Mouse (Mus musculus) myocyte (in vitro differentiated cells): Measurements from ENCODE around the gene Atp8b2.

Source experiments
- CEBPB ChIP-seq: IDR thresholded peaks from 2 replicates; pipeline ENCODE4 v1.6.1; 2011; ENCODE audit warnings: mild to moderate bottlenecking, moderate library complexity; ENCODE audit not compliant: poor library complexity, insufficient read depth, severe bottlenecking
- E2F4 ChIP-seq: IDR thresholded peaks from one replicate; pipeline ENCODE4 v1.6.1; 2011; ENCODE audit warnings: mild to moderate bottlenecking, control low read depth, moderate library complexity; ENCODE audit not compliant: insufficient read depth
- MAX ChIP-seq: IDR thresholded peaks from one replicate; pipeline ENCODE4 v1.6.1; 2011; ENCODE audit warnings: low read depth, mild to moderate bottlenecking, control low read depth
- MYOD1 ChIP-seq, 3 experiments: IDR thresholded peaks; one replicate each; pipeline ENCODE4 v1.6.1; 2011; ENCODE audit warnings: control low read depth in 2 of 3, low read depth in 2 of 3, mild to moderate bottlenecking in 2 of 3, moderate library complexity in 1 of 3; ENCODE audit not compliant: insufficient read length in 2 of 3, control insufficient read depth in 1 of 3
- MYOG ChIP-seq, 3 experiments: IDR thresholded peaks; one replicate each; pipeline ENCODE4 v1.6.1; 2011; ENCODE audit warnings: control low read depth in 2 of 3, low read depth in 2 of 3, mild to moderate bottlenecking in 2 of 3; ENCODE audit not compliant: insufficient read length in 2 of 3, control insufficient read depth in 1 of 3, insufficient read depth in 1 of 3
- POLR2A ChIP-seq: IDR thresholded peaks from one replicate; pipeline ENCODE4 v1.6.1; 2011; ENCODE audit warnings: low read depth, mild to moderate bottlenecking, control low read depth, moderate library complexity; ENCODE audit not compliant: insufficient read length
- POLR2AphosphoS2 ChIP-seq: IDR thresholded peaks from one replicate; pipeline ENCODE4 v1.6.1; 2011; ENCODE audit warnings: low read depth, control low read depth; ENCODE audit not compliant: insufficient read length
- SRF ChIP-seq: IDR thresholded peaks from one replicate; pipeline ENCODE4 v1.6.1; 2011; ENCODE audit warnings: low read depth; ENCODE audit not compliant: control insufficient read depth, insufficient read length
- TCF12 ChIP-seq: IDR thresholded peaks from one replicate; pipeline ENCODE4 v1.6.1; 2011; ENCODE audit warnings: mild to moderate bottlenecking, control low read depth; ENCODE audit not compliant: poor library complexity, insufficient read depth, severe bottlenecking
- TCF3 ChIP-seq: IDR thresholded peaks from one replicate; pipeline ENCODE4 v1.6.1; 2011; ENCODE audit warnings: low read depth, control low read depth; ENCODE audit not compliant: insufficient read length
- USF1 ChIP-seq: IDR thresholded peaks from one replicate; pipeline ENCODE4 v1.6.1; 2011; ENCODE audit warnings: low read depth, mild to moderate bottlenecking, control low read depth, moderate library complexity

- TF ChIP-seq E2F4 (no peak), MYOG (IDR thresholded peaks at IDR 0.05; ENCODE audit: control insufficient read depth in 1 of 3, insufficient read depth in 1 of 3, insufficient read length in 2 of 3, low read depth in 2 of 3) (no peak), TCF3 (no peak), CEBPB (0 out of 2 replicates have a peak, but pooled peaks have one; percentile 65), SRF (no peak), POLR2A (peak; percentile 20), USF1 (no peak), POLR2AphosphoS2 (peak; percentile 22), TCF12 (no peak), MYOD1 (IDR thresholded peaks at IDR 0.05; ENCODE audit: control insufficient read depth in 1 of 3, insufficient read length in 2 of 3, low read depth in 2 of 3) (no peak), MAX (no peak)
These were observed 34.6 kb upstream of the Atp8b2 start for GRCm38 (mm10) chr3:89997791-89998495.
